Mouse (Mus musculus) kidney, adult 9 months (tissue): ENCODE data around the gene Gdap2.

Experiments used
- DNase-seq: peaks from one replicate; pipeline ENCODE4 v3.0.0; 2022

The Gdap2 gene

DNA sequence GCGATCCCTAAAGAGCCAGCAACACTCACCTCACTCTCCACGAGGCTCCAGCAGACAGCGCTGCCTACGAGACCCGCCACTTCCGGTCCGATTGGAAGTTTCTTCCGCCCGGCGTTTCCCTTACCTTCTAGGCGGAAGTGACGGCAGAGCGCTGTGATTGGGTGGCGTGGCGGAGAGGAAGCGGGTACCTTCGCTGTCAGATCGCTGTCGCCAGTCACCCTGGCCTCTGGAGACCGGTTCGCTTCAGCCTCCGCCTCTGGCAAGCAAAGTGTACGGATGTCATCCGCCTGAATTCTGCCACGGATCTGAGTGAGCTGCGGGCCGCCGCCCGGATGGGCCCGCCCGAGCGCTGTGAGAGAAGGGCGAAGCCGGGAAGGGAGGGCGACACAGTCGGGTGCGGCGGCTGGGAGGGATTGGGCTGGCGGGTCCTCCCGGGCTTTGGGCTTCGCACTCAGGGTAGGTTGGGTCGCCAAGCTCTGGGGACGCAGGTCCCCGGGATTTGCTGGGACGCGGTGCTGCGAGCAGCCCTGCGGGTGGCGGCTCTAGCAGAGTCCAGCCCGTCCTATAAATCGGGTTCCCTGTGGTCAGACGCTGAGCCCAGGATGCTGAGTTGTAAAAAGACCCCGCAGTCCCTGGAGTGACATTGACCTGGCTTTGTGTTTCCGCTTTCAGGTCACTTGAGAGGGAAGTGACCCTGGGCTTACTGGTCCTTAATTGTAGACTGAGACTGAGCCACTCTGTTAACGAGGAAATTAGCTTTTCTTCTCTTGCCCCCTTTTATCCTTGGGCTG is at the start of gene Gdap2, which contains the start of gene Wdr3:
Gene Gdap2 (plus strand): TSS at position 67 of the 791 bp plus-strand sequence.
Gene Wdr3 (minus strand): TSS at position 93 of the 791 bp plus-strand sequence.
- DNase-seq: peak; percentile 94

- no peak for DNase-seq
Observed at GRCm38 (mm10) chr3:100118681-100119080, 43.5 kb upstream of the Gdap2 start.

DNA sequence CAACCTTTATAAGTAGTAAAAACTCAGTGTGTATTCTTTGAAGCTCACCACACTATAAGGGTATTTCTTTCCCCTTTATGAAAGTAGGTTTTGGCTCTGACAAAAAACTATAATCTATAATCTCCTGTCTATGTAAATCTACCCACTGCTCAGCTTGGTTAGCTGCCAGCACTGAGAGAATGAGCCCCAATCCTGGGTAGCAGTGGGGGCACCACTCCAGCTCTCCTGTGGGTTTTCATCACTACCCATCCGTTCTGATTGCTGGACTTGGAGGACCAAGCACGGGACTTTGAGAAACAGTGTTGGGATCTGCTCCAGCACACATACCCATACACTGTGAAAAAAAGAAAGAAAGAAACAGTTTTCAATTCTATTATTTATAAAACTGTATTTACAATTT is 40.2 kb upstream of the Gdap2 start:
- no peak for DNase-seq

GRCm38 (mm10) chr3:100122445-100122844 is 39.7 kb upstream of the Gdap2 start:
- DNase-seq: no peak

GRCm38 (mm10) chr3:100160682-100161445 is 1.3 kb upstream of the Gdap2 start:
- DNase-seq: no peak

GRCm38 (mm10) chr3:100161665-100162314 is 391 bp upstream of the Gdap2 start:
- no peak for DNase-seq

DNA sequence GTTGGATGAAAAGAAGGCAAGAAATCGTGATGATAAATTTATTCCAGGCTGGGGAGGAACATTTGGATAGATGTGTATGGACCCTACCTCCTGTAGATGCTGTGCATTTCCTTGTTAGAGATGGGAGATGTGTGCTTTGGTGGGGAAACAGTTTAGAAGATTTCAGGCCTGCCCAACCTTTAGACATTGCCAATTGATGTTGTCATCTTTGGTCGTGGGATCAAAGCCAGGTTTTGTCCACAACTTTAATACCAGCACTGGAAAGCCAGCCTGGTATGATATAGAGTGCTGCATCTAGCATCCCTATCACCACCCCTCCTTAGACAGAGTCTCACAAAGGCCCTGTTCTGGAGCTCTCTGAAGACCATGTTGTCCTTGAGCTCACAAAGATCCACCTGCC is 1.4 kb downstream of the Gdap2 start:
- no peak for DNase-seq

DNA sequence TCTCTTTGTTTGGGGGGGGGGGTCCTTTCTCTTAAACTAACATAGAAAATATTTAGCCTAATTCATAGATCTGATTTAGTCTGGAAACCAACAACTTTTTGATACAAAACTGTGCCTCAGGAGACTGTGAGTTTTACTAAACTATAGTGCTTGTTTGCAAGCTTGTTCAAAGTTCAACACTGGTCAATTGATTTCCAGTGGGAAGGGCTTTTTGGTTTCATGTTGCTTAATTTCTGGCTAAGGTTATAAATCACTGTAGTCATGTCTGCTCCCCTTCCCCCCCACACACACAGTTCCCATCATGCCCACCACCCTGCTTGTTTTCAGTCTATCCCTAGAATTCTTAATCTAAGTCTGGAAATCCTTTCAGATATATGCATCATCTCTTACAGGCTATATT is 2.8 kb downstream of the Gdap2 start:
- no peak for DNase-seq

GRCm38 (mm10) chr3:100176031-100176430 is 13.8 kb downstream of the Gdap2 start:
- no peak for DNase-seq

- DNase-seq: no peak
Observed at GRCm38 (mm10) chr3:100180471-100180870, 18.3 kb downstream of the Gdap2 start.

GRCm38 (mm10) chr3:100189444-100189843 is 27.3 kb downstream of the Gdap2 start:
- peak; percentile 76 for DNase-seq

GRCm38 (mm10) chr3:100189861-100190260 is 27.7 kb downstream of the Gdap2 start:
- no peak for DNase-seq

DNA sequence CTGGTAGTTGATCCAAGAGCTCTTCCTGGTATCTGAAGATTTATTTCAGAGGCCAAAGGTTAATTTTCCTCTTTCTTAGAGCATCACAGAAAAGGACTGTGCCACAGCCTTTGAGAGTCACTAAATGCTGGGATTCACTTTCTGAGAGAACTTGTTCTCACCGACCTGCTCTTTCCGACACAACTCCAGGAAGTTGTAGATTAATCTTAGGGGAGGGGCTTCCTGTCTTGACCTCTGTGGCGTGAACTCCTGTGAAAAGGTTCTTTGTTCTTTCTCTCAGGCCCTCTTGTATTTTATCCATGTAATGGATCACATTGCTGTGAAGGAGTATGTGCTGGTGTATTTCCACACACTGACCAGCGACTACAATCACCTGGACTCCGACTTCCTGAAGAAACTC is 32.0 kb downstream of the Gdap2 start:
- DNase-seq: peak; percentile 36

- DNase-seq: no peak
Observed at GRCm38 (mm10) chr3:100201554-100201953, 39.4 kb downstream of the Gdap2 start.

GRCm38 (mm10) chr3:100206973-100207372 is 44.8 kb downstream of the Gdap2 start:
- DNase-seq: no peak

DNA sequence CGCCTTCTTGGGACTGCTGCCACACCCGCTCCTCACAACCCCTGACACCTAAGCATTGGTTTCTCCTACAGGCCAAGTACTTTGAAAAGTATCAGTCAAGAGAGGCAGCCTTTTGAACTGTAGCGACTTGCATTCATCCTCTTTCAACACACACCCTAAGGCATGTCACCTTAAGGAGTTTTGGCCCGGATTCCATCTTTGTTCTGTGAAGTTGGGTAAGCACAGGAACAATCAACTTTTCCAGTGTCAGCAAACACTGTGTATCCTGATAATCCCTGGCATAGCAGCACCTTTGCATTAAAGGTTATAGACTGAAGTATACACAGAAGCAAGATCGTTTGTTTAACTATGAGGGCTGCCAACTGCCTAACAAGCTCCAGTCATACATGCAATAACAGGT is 53.3 kb downstream of the Gdap2 start:
- no peak for DNase-seq

- DNase-seq: peak; percentile 64
Observed at GRCm38 (mm10) chr3:100225326-100225959, 63.3 kb downstream of the Gdap2 start.

GRCm38 (mm10) chr3:100227509-100227908 is 65.3 kb downstream of the Gdap2 start:
- no peak for DNase-seq

DNA sequence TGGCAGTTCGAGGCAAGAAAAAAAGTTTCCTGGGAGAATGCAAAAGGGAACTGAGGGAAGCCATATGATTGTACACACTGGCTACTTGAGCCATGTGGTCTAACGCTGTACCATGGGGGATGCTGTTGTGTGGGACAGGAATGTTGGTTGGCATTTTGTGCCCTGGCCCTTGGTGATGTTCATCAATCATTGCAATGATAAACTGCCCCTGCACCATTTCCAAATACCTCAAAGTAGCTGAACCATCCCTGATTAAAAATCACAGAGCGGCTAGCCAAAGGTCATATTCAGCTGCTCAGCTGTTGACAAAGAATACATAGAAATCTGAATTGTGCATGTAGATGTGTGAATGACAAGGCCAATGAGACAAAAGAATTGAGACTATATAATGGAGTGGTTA is 66.8 kb downstream of the Gdap2 start:
- DNase-seq: peak; percentile 78

- no peak for DNase-seq
Observed at GRCm38 (mm10) chr3:100236725-100237436, 74.7 kb downstream of the Gdap2 start.

- DNase-seq: no peak
Observed at GRCm38 (mm10) chr3:100242230-100242629, 80.0 kb downstream of the Gdap2 start.

DNA sequence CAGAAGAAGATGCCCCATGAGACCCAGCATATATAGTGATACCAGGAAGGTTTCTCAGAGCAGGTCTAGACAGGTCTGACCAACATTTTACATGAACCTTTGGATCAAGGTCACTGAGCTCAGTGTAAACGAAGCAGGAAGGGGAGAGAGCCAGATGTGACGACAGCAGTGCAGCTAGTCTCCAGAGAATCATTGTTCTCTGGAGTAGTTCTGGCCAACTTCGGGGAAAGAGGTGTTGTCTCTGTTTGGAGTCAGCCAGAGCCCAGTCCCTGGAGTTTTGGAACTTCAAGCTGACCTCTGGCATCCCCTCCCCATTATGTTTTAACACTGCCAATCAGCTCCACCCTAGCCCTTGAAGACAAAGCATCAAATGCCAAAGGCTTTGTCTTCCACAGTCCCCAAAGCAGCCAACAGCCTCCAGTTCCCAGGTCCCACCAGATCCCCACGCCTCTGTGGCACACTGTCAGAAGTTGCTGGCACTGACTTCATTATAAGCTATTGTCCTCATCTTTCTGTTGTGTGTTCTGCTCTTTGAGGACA is 84.2 kb downstream of the Gdap2 start:
- no peak for DNase-seq
